Mouse (Mus musculus) thymus, adult 18-20 months (tissue): ENCODE measurements around the gene Cd70.

Experiments
- DNase-seq, 2 experiments: peaks; one replicate each; pipeline ENCODE4 v3.0.0; 2022; ENCODE audit warnings: mixed read lengths in 2 of 2

Gene Cd70

GRCm38 (mm10) chr17:57148994-57149803 lies at the start of gene Cd70:
TSS of gene Cd70 (minus strand) at chr17:57149777.
- no peak for DNase-seq

- DNase-seq, result no peak
Observed at GRCm38 (mm10) chr17:57198252-57198651, 48.7 kb upstream of the Cd70 start.

- DNase-seq, result no peak
Observed at GRCm38 (mm10) chr17:57195326-57196010, 45.9 kb upstream of the Cd70 start.

- peak in 1 of 2 experiments; percentile 50 for DNase-seq
Observed at GRCm38 (mm10) chr17:57194771-57195170, 45.2 kb upstream of the Cd70 start.

- DNase-seq, result peak; percentile 76 to 82
Observed at GRCm38 (mm10) chr17:57194041-57194507, 44.5 kb upstream of the Cd70 start, which contains the start of gene Tnfsf14. TSS of gene Tnfsf14 (minus strand) at chr17:57194177.

GRCm38 (mm10) chr17:57188510-57189192 lies 39.1 kb upstream of the Cd70 start:
- DNase-seq, result no peak

GRCm38 (mm10) chr17:57185641-57186040 lies 36.1 kb upstream of the Cd70 start:
- DNase-seq, result no peak

- DNase-seq, result no peak
Observed at GRCm38 (mm10) chr17:57182871-57183270, 33.3 kb upstream of the Cd70 start.

GRCm38 (mm10) chr17:57180363-57180762 lies 30.8 kb upstream of the Cd70 start:
- peak; percentile 44 to 45 for DNase-seq

- no peak for DNase-seq
Observed at GRCm38 (mm10) chr17:57173351-57173750, 23.8 kb upstream of the Cd70 start.

GRCm38 (mm10) chr17:57172378-57172777 lies 22.8 kb upstream of the Cd70 start:
- DNase-seq, result no peak

GRCm38 (mm10) chr17:57170616-57171260 lies 21.2 kb upstream of the Cd70 start:
- no peak for DNase-seq

- peak; percentile 53 to 62 for DNase-seq
Observed at GRCm38 (mm10) chr17:57166800-57167791, 17.5 kb upstream of the Cd70 start.

- no peak for DNase-seq
Observed at GRCm38 (mm10) chr17:57153787-57154186, 4.2 kb upstream of the Cd70 start.

- no peak for DNase-seq
Observed at GRCm38 (mm10) chr17:57153006-57153405, 3.4 kb upstream of the Cd70 start.

GRCm38 (mm10) chr17:57148343-57148742 lies 1.2 kb downstream of the Cd70 start:
- DNase-seq, result no peak

GRCm38 (mm10) chr17:57145115-57145514 lies 4.5 kb downstream of the Cd70 start:
- DNase-seq, result no peak

- no peak for DNase-seq
Observed at GRCm38 (mm10) chr17:57143704-57144103, 5.9 kb downstream of the Cd70 start.

- DNase-seq, result no peak
Observed at GRCm38 (mm10) chr17:57139708-57140107, 9.9 kb downstream of the Cd70 start.

GRCm38 (mm10) chr17:57138676-57139075 lies 10.9 kb downstream of the Cd70 start:
- DNase-seq, result no peak

GRCm38 (mm10) chr17:57135635-57136034 lies 13.9 kb downstream of the Cd70 start:
- no peak for DNase-seq
